Mouse (Mus musculus): ENCODE data around the gene Gna14.

- TF ChIP-seq CTCF (conservative IDR thresholded peaks at IDR 0.05; ENCODE audit: insufficient read depth, insufficient read length, low read depth, low read length) (no peak), POLR2A (IDR thresholded peaks at IDR 0.05; ENCODE audit: low read depth, low read length) (no peak)
Observed at GRCm38 (mm10) chr19:16456181-16456580, 20.6 kb downstream of the Gna14 start.
